Mouse (Mus musculus) lung, postnatal 36 days (tissue): Measurements from ENCODE around the gene Fads2.

Experiments
- DNase-seq: peaks from one replicate; pipeline ENCODE4 v3.0.0; 2022; ENCODE audit warnings: mixed read lengths

The Fads2 gene

GRCm38 (mm10) chr19:10038910-10039309 is 62.6 kb downstream of the Fads2 start:
- DNase-seq, result peak; percentile 83

GRCm38 (mm10) chr19:10038364-10038763 is 63.2 kb downstream of the Fads2 start:
- DNase-seq, result no peak

GRCm38 (mm10) chr19:10037534-10037933 is 64.0 kb downstream of the Fads2 start:
- DNase-seq, result no peak

GRCm38 (mm10) chr19:10034785-10035447 is 66.6 kb downstream of the Fads2 start:
- DNase-seq, result peak; percentile 92

GRCm38 (mm10) chr19:10034356-10034755 is 67.2 kb downstream of the Fads2 start:
- no peak for DNase-seq

DNA sequence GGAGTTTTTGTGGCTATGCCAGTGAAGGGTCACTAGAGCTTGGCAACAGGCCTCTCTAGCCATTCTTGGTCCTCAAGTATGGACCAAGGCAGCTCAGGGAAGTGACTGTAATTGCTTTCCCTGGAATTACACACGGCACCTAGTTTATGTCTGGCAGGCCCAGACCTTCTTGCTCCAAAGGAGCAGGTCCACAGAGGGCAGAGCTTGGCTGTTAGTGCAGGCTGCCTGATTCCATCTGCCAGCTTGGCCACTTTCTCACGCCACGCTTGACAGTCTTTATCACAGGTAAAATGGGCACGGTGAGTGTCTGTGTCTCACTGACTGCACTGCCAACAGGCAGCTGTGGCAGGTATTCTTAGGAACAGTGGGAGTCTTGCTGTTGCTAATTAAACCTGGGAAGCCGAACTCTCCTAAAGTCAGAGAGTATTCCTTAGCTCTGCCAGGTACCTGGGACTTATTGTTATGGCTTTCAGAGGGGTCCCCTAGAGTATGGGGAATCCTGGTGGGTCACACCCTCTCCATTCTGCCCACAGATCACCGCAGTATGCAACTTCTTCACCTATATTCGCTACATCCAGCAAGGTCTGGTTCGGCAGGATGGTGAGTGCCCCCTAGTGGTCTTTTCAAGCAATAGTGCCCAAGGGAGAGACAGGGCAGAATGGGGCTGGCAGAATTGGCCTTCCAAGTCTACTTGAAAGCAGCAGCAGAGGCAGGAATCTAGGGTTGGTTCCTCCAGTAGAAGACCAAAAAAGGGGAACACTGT is 68.2 kb downstream of the Fads2 start:
- peak; percentile 77 for DNase-seq

- no peak for DNase-seq
Observed at GRCm38 (mm10) chr19:10029746-10030145, 71.8 kb downstream of the Fads2 start.

GRCm38 (mm10) chr19:10025169-10025875 is 76.2 kb downstream of the Fads2 start:
- DNase-seq, result no peak

DNA sequence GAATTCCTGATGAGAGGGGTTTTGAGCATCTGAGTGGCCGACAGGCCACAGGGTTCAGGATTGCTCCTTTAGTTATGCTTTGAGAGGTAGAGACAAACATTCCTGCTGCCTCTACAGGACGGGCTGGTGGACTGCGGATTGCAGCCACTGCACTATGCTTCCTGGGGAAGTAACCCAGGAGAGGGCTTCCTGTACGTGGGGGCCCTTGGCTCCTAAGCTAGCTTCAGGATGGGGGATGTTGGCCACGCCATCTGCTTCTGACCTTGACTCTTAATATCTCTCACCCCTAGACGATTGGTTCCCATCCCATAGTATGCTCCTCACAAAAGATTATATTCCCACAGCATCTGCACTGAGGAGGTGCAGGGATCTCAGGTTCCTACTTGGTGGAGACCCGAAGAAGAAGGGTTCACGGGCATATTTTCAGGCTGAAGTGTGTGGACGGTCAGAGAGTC is 78.2 kb downstream of the Fads2 start:
- no peak for DNase-seq

DNA sequence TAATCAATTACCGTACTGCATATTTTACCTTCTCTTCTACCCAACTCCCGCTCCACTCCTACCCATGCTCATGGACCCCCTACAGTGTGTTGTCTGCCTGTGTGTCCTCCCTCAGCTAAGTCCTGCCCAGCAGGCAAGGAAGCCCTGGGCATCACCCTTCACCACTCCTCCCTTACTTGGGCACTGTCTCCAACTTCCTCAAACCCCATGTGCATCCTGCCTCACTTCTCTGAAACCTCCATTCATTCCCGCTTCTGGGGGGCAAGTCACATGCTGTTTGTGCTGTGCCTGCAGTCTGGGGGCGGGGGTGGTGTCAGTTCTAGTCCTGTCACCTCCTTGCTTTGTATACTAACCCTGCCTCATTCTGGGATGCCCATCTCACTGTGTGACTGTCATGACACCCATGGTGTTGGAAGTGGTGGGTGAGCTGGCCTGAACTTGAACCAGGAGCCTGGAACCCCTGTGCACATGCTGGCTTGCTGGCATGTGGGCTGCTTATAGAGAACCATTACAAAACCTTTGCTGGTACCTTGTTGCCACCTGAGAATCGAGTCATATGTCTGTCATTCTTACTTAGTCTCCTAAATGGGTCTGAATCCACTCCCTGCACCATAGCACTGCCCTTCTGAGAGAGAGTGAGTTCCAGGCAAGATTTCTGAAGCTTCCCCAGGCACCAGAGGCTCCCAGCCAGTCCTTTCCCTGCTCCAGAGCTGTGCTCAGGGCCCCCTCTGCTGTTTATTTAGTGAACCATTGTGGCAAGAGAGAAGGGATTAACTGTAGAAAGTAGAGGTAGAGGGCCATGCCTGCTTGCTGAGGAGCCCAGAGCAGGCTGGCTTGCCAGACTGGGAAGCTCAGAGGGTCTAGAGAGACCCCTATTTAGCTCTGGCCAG is 78.9 kb downstream of the Fads2 start:
- peak; percentile 60 for DNase-seq

DNA sequence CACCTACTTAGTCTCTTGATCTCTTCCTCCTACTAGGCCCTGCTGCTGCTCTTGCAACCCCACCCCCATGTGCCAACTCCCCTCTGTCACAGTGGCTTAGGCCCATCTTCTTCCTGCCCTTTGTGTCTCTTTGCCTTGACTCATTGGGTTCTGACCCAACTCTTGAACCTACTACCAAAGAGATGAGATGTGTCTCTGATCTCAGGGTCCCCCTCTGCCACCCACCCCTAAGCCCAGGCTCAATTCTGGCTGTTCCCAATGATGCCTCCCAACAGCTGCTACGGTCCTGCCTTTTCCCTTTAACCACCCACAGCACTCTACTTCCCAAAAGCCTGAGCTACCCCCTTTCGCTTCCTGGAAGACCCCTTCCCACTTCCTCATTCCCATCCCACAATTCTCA is 79.6 kb downstream of the Fads2 start:
- DNase-seq, result no peak

DNA sequence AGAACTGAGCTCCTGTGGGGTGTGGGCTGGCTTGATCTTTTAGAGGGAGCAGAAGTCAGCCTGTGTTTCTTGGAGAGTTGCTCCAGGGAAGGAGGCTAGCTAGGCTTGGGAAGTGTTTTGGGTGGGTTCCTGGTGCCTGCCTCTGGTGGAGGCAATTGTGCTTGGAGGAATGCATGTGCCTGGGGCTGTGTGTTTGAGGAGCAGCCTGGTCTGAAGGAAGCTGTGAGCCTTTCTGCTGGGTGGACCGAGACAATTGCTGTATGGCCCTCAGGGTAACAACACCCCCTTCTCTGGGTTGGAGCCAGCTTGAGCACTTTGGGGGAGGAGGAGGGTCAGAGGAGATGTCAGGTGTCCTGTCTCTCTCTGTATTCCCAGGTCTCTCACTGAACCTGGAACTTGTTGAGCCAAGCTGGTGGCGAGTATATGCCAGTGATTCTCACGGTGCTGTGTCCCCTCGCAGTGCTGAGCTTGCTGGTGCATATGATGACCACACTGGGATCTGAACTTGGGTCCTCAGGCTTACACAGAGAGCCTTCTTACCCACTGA is 82.3 kb downstream of the Fads2 start:
- no peak for DNase-seq

GRCm38 (mm10) chr19:10018527-10018818 is 83.1 kb downstream of the Fads2 start:
- DNase-seq, result no peak

- DNase-seq, result peak; percentile 93
Observed at GRCm38 (mm10) chr19:10017637-10018526, 83.7 kb downstream of the Fads2 start.

GRCm38 (mm10) chr19:10016151-10016550 is 85.4 kb downstream of the Fads2 start:
- no peak for DNase-seq

GRCm38 (mm10) chr19:10015442-10015841 is 86.1 kb downstream of the Fads2 start:
- DNase-seq, result no peak

DNA sequence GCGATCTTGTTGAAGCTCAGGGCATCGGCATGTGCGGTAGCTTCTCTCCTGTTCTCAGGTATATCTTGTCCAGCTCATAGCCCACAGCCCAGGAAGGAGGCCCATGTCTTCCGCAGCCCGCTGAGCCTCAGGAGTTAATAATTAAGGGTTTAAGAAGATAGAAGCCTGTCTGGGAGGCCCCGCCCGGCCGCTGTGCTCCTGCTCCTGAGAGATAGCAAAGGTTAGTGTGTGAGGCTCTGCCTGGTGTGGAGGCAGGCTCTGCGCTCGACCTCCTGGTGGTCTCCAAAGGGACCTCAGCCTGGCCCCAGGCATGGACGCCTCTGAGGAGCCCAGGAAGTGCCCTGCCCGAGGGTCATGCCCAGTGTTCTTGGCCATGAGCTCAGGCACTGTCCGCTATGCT is 86.7 kb downstream of the Fads2 start:
- no peak for DNase-seq

DNA sequence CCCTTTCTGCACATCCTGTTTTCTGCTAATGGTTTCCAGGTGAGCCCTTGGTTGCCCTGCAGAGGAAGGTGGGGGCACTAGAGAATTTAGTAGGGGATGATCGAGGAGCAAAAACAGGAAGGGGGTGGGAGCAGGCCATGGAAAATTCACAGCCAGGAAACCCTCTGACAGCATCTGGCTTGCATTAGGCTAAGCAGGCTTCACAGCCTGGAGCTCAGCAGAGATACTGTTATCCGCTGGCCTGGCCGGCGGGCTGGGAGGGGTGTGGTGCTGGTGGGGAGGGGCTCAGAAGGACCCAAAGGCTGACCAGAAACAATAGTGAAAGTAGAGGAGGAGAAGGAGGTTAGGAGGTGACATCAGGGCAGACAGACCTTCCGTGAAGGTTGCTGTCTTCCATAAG is 87.6 kb downstream of the Fads2 start:
- DNase-seq, result no peak

DNA sequence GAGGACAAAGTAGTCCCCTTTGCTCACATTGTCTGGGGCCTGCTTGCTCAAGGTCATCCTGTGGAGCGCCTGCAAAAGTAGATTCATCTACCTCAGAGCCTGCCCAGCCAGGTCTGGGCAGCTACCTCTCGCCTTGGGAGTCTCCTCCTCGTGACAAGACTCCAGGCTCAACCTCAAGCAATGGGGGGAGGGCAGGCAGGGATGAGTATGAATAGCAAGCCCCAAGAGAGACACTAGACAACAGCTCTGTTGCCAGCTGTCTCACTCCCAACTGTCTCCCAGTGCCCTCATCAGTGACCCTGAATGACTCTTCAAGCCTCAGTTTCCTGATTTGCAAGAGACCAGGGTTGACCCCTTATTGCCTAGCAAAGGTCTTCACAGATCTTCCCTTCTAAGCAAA is 88.2 kb downstream of the Fads2 start:
- DNase-seq, result no peak

DNA sequence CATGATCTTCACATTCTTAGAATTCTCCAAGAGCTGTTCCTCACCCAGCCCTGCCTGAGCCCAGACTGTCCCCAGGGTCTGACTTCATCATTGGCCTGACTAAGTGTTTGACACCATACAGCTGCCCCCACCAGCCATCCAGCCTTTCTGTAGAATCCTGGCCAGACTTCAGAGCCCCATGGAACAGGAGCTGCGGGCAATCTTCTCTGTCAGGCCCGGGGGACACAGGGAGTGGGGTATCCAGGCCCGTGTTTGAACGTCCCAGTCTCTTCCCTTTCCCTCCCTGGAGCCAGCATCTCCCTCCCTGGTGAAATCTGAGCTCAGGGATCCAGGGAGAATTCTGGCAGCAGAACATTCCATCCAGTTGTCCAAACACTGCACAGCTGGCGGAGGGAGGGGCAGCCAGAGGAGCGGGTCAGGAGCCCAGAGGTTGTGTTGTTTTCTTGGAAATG is 88.7 kb downstream of the Fads2 start:
- DNase-seq, result peak; percentile 53
